Mouse (Mus musculus) lung, embryonic 16.5 days (tissue): ENCODE results near the gene Sec23ip. TPM values are rescaled to one million over a fixed set of nuclear protein-coding genes. Genes with fewer than 3 reads are reported as not detected.

Experiments
- ATAC-seq: fragments of 200-750 bp; cut with Nextera tagmentation; 2 replicates; pipeline ENCODE4 v1.8.0; 2017; ENCODE audit warnings: low read depth, mild to moderate bottlenecking, moderate library complexity
- H3K27ac ChIP-seq: fragments of 300-500 bp; sonication (generic); 2 replicates; pipeline ENCODE4 v1.5.1; 2014; ENCODE audit warnings: mild to moderate bottlenecking, control low read depth, low read length
- H3K27me3 ChIP-seq: fragments of 300-500 bp; sonication (generic); 2 replicates; pipeline ENCODE4 v1.6.1; 2014; ENCODE audit warnings: low read depth, low read length, mixed read lengths; ENCODE audit not compliant: control insufficient read depth, insufficient read depth
- H3K36me3 ChIP-seq: fragments of 300-500 bp; sonication (generic); 2 replicates; pipeline ENCODE4 v1.6.1; 2014; ENCODE audit warnings: low read length; ENCODE audit not compliant: control insufficient read depth, insufficient read depth
- H3K4me1 ChIP-seq: fragments of 300-500 bp; sonication (generic); replicated peaks from 2 replicates; pipeline ENCODE4 v1.6.1; 2014; ENCODE audit warnings: low read length, mixed read lengths; ENCODE audit not compliant: control insufficient read depth, insufficient read depth
- H3K4me2 ChIP-seq: fragments of 300-500 bp; sonication (generic); 2 replicates; pipeline ENCODE4 v1.6.1; 2014; ENCODE audit warnings: low read depth, low read length, control low read depth
- H3K4me3 ChIP-seq: fragments of 300-500 bp; sonication (generic); 2 replicates; pipeline ENCODE4 v1.5.1; 2014; ENCODE audit warnings: mild to moderate bottlenecking, low read length, control low read depth
- H3K9ac ChIP-seq: fragments of 300-500 bp; sonication (generic); 2 replicates; pipeline ENCODE4 v1.6.1; 2014; ENCODE audit warnings: low read length, control low read depth
- H3K9me3 ChIP-seq: fragments of 300-500 bp; sonication (generic); 2 replicates; pipeline ENCODE4 v1.6.1; 2016; ENCODE audit warnings: low read length; ENCODE audit not compliant: control insufficient read depth
- WGBS: fragments of 180-500 bp; shearing (Covaris S2); extraction: QIAGEN DNeasy Blood & Tissue Kit; methylation state at CpG from one replicate; pipeline ENCODE4 v1.1.7; 2014; 5-methylcytosine and 5-hydroxymethylcytosine counted together
- polyA plus RNA-seq: library from polyadenylated mRNA; unstranded; fragments of >200 nt; fragmentation: Nextera tagmentation; extraction: Ambion mirVana; gene quantifications from 2 replicates; pipeline ENCODE4 v1.2.1, GENCODE M21; 2015

Sec23ip gene
- polyA plus RNA-seq, 1 experiment from 2014 or later: 41.0 TPM

DNA sequence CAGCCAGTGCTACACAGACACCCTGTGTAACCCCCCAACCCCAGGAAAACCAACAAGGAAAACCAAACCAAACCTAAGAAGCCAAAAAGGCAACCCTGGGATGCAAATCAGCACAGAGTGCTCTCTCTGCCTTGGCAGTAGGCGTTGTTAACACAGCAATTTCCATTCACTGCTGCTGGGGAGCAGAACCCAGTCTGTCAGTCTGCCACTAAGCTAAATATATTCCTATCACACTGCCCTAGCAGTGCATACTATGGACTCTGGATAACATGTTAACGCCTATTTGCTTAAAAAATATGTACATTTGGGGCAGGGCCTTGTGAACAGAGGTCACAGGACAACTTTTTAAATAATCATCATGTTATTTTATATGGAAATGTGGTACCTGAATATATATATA lies 13.2 kb upstream of the Sec23ip start:
- whole genome bisulfite sequencing: 60% methylated on average over 2 of the region's 2 CpGs
- ATAC-seq: no peak

DNA sequence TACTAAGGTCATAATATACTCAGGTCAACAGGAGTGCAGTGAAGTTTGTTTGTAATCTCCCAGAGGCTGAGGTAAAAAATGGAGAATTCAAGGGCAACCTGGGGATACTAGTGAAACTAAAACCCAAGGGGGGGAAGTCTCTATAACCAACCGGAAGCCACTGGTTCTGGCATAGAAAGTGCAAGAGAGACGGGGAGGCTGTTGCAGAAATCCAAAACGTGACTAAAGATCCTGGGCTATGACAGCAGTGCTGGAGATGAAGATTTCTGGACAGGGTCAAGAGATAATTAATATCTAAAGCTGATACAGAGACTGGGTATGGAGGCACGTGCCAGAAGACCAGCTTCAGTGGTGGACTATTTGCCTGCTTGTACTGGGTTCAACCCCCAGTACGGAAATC lies 6.7 kb upstream of the Sec23ip start:
- Histone ChIP-seq H3K9ac (no peak overlapping the region), H3K4me3 (peak overlapping the region; percentile 82), H3K4me1 (peaks cover 15% of the 10 kb centered on the region), H3K27ac (no peak overlapping the region), H3K36me3 (peaks cover 7% of the 10 kb centered on the region; the same call in 1 of the 2 replicates), H3K9me3 (no peaks in the 10 kb centered on the region), H3K27me3 (no peaks in the 10 kb centered on the region; the same call in 1 of the 2 replicates), H3K4me2 (peak overlapping the region; percentile 88)
- no peak for ATAC-seq
- WGBS: 52% methylated on average over 5 of the region's 5 CpGs

More for the DNA sequence above, 13.2 kb upstream of the Sec23ip start:
- no peak overlapping the region for H3K9ac ChIP-seq
- no peak overlapping the region for H3K27ac ChIP-seq
- peaks cover 9% of the 10 kb centered on the region for H3K4me1 ChIP-seq
- no peaks in the 10 kb centered on the region for H3K27me3 ChIP-seq
- no peak overlapping the region for H3K4me2 ChIP-seq
- no peaks in the 10 kb centered on the region for H3K9me3 ChIP-seq
- peaks cover 7% of the 10 kb centered on the region; the same call in 1 of the 2 replicates for H3K36me3 ChIP-seq
- no peak overlapping the region for H3K4me3 ChIP-seq

DNA sequence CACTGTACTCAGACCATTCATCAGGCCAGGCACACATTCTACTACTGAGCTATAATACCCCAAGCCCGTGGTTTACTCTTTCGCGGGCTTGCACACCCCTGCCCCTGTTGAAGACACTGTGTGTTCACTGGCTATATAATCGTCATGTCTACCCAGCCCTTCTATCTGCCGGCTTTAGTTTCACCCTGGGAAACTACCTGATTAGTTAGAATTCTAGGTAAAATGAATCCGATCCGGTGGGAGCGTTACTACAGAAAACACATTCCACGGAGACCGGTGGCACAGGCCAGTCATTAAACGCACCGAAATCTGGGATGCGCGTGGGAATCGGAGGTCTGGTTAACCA lies 5.7 kb upstream of the Sec23ip start:
- 2% methylated on average over 15 of the region's 15 CpGs for WGBS
- H3K27ac ChIP-seq: no peak overlapping the region

DNA sequence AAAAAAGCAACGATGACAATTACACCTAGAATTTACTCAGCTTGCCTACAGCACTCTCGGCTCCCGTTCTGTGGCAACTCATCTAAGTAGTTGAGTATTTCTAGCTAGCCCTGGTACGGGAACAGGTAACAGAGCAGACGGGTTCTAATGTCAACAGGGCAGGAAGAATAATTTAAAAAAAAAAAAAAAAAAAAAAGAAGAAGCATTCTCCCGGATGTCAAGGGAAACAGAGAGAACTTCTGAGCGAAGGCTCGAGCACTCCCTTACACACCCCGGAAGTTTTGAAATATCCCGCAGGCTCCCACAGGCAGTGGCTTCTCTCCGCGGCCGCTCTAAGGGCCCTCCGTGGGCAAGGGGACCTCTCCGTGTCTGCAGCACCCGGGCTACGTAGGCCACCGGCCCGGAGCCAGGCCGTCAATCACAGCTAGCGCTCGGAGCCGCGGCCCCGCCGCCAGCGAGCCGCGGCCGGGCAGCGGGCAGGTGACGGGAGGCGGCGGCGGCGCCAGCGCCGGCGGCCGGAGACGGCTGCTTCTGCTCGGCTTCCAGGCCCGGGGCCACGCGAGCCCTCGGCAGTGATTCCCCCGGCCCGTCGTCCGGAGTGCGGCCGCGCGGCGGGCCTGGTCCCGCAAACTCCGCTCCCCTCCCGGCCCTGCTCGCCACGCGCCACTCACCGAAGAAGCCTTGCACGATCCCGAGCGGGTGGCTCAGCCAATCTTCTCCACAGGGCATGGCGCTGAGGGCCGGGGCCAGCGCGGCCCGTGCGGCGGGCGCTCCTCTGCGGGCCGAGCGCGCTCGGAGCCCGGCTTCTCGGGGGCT lies 5.1 kb upstream of the Sec23ip start:
- Histone ChIP-seq H3K27ac (peak overlapping the region; percentile 90), H3K4me3 (peak overlapping the region; percentile 82), H3K36me3 (peaks cover 6% of the 10 kb centered on the region; the same call in 1 of the 2 replicates), H3K27me3 (no peaks in the 10 kb centered on the region; the same call in 1 of the 2 replicates), H3K4me2 (peak overlapping the region; percentile 88), H3K9ac (peak overlapping the region; percentile 98), H3K9me3 (no peaks in the 10 kb centered on the region), H3K4me1 (peaks cover 18% of the 10 kb centered on the region)
- peak; percentile 53 for ATAC-seq
- under 1% methylated on average over 54 of the region's 80 CpGs for WGBS

More for the DNA sequence above, 5.7 kb upstream of the Sec23ip start:
- Histone ChIP-seq H3K4me1 (peaks cover 16% of the 10 kb centered on the region), H3K9me3 (no peaks in the 10 kb centered on the region), H3K4me2 (peak overlapping the region; percentile 88), H3K36me3 (peaks cover 7% of the 10 kb centered on the region; the same call in 1 of the 2 replicates), H3K9ac (peak overlapping the region; percentile 98), H3K27me3 (no peaks in the 10 kb centered on the region; the same call in 1 of the 2 replicates), H3K4me3 (peak overlapping the region; percentile 82)
- ATAC-seq: no peak

DNA sequence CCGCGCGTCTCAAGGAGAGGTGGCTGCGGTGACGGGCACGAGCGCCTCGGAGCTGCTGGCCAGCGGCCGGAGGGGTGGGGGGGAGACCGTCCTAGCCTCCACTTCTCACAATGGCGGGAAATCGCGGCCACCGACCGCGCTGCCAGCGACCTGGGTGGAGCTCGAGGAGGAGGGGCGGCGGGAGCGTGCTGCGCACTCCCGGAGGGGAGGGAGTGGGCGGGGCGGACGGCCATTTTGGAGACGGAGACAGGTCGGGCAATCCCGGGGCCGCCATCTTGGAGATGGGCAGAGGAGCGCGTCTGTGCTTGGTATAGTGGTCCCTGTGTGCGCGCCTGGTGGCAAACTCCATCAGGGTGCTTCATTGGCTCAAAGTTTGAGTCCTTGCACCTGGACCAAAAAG lies 4.4 kb upstream of the Sec23ip start, which contains the start of gene Mcmbp:
Mcmbp (minus strand) TSS at position 162 of the 400 bp plus-strand sequence.
- H3K27ac ChIP-seq: peak within 1 kb of the TSS; percentile 90
- H3K9ac ChIP-seq: peak within 1 kb of the TSS; percentile 98
- H3K4me1 ChIP-seq: peaks cover 18% of the 10 kb centered on the region
- ATAC-seq: peak; percentile 90
- H3K9me3 ChIP-seq: no peaks in the 10 kb centered on the region
- H3K4me3 ChIP-seq: peak within 1 kb of the TSS; percentile 82
- under 1% methylated on average over 32 of the region's 35 CpGs for WGBS
- peak within 1 kb of the TSS; percentile 88 for H3K4me2 ChIP-seq
- no peaks in the 10 kb centered on the region; the same call in 1 of the 2 replicates for H3K27me3 ChIP-seq
- H3K36me3 ChIP-seq: peaks cover 4% of the 10 kb centered on the region; the same call in 1 of the 2 replicates

DNA sequence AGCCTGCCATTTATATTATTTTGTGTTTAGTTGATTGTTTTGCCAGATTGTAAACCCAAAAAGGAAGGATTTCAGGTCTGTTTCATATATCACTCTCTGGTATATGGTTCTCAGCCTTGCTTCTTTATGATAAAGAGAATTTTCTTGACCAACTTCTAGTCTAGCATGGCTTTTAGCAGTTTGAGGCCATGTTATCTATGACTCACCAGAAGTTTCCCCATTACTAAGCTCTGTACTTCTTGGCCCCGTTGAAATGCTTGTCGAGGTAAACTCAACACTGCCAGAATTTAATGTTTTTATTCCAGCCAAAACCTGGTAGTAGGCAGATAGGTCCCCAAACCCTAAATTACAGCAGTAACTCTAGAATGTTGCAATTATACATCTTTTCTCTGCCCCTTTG lies 845 bp upstream of the Sec23ip start:
- ATAC-seq: no peak
- no peaks in the 10 kb centered on the region for H3K9me3 ChIP-seq
- H3K9ac ChIP-seq: no peak overlapping the region; the same call in 1 of the 2 replicates
- 65% methylated on average over 2 of the region's 2 CpGs for WGBS
- H3K4me2 ChIP-seq: peak overlapping the region; percentile 73
- H3K4me3 ChIP-seq: peak overlapping the region; percentile 98
- H3K27me3 ChIP-seq: no peaks in the 10 kb centered on the region; the same call in 1 of the 2 replicates
- no peaks in the 10 kb centered on the region; the same call in 1 of the 2 replicates for H3K36me3 ChIP-seq
- H3K4me1 ChIP-seq: peaks cover 24% of the 10 kb centered on the region
- no peak overlapping the region for H3K27ac ChIP-seq

DNA sequence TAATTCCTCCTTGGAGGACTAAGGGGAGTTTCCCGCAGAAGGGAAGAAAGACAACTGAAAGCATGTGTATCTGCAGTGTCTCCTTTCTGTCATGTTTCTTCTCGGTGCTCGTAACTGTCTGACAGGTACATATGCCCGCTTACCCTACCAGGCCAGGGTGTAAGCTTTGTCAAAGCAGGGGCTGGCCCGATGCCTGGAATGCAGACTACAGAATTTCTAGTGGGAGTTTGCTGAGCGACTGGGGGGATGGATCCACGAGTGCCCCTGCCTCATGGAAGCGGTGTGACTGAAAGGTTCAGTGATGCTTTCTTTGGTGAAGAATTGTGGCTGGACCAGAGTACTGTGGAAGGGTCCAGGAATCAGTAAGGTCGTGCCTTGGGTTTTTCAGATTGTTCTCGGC lies 1.4 kb downstream of the Sec23ip start:
- no peaks in the 10 kb centered on the region for H3K9me3 ChIP-seq
- H3K4me2 ChIP-seq: peak overlapping the region; percentile 73
- H3K36me3 ChIP-seq: peaks cover 13% of the 10 kb centered on the region
- peak overlapping the region; percentile 98; the same call in 1 of the 2 replicates for H3K4me3 ChIP-seq
- 71% methylated on average over 10 of the region's 10 CpGs for WGBS
- H3K9ac ChIP-seq: no peak overlapping the region
- no peak for ATAC-seq
- H3K27ac ChIP-seq: no peak overlapping the region
- H3K27me3 ChIP-seq: no peaks in the 10 kb centered on the region; the same call in 1 of the 2 replicates
- H3K4me1 ChIP-seq: peaks cover 22% of the 10 kb centered on the region

DNA sequence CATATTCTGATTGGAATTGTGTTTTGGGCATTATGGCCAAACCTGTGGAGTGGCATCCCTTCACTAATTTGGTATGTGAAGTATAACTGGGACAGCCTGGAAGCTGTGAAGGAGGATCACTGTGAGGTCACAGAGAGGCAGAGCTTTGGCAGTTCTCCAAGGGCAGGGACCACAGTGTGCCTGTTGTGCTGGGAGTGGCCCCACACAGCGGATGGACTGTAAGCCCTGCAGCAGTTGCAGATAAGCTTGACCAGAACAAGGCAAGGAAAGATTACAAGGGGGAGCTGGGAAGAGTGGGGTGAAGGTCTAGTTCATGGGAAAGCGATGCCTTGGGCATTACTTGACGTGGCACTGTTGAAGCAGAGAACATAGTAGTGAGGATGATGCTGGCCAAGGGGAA lies 4.0 kb downstream of the Sec23ip start:
- peaks cover 22% of the 10 kb centered on the region for H3K4me1 ChIP-seq
- H3K9me3 ChIP-seq: no peaks in the 10 kb centered on the region
- no peak overlapping the region for H3K4me3 ChIP-seq
- peaks cover 27% of the 10 kb centered on the region for H3K36me3 ChIP-seq
- WGBS: 39% methylated on average over 3 of the region's 3 CpGs
- H3K27me3 ChIP-seq: no peaks in the 10 kb centered on the region
- ATAC-seq: peak; percentile 11; the same call in 1 of the 2 replicates
- H3K27ac ChIP-seq: no peak overlapping the region
- H3K9ac ChIP-seq: no peak overlapping the region
- no peak overlapping the region for H3K4me2 ChIP-seq

DNA sequence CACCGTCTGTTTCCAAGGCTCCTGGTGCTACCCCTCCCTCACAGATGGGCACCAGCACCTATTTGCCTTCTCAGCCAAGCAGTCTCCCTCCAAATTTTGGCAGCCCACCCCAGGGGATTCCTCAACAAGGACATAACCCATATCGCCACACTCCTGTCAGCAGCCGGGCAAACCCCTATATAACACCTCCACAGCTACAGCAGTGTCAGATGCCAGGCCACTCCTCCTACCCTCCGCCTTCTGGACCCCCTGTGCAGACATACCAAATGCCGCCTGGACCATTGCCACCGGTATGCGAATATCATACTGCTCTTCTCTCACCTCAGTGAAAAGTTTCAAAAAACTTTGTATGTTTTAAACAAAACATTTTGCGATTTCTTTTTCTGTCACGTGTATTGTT lies 5.6 kb downstream of the Sec23ip start:
- peaks cover 42% of the 10 kb centered on the region for H3K36me3 ChIP-seq
- ATAC-seq: no peak

More for the DNA sequence above, 5.6 kb downstream of the Sec23ip start:
- no peak overlapping the region for H3K4me2 ChIP-seq
- H3K4me1 ChIP-seq: peaks cover 19% of the 10 kb centered on the region
- WGBS: 83% methylated on average over 9 of the region's 9 CpGs
- no peaks in the 10 kb centered on the region for H3K27me3 ChIP-seq
- no peaks in the 10 kb centered on the region for H3K9me3 ChIP-seq
- no peak overlapping the region for H3K4me3 ChIP-seq
- no peak overlapping the region for H3K9ac ChIP-seq
- H3K27ac ChIP-seq: no peak overlapping the region
